9 mouse cellular contexts compared by ENCODE assay signal in the genomic region with DNA sequence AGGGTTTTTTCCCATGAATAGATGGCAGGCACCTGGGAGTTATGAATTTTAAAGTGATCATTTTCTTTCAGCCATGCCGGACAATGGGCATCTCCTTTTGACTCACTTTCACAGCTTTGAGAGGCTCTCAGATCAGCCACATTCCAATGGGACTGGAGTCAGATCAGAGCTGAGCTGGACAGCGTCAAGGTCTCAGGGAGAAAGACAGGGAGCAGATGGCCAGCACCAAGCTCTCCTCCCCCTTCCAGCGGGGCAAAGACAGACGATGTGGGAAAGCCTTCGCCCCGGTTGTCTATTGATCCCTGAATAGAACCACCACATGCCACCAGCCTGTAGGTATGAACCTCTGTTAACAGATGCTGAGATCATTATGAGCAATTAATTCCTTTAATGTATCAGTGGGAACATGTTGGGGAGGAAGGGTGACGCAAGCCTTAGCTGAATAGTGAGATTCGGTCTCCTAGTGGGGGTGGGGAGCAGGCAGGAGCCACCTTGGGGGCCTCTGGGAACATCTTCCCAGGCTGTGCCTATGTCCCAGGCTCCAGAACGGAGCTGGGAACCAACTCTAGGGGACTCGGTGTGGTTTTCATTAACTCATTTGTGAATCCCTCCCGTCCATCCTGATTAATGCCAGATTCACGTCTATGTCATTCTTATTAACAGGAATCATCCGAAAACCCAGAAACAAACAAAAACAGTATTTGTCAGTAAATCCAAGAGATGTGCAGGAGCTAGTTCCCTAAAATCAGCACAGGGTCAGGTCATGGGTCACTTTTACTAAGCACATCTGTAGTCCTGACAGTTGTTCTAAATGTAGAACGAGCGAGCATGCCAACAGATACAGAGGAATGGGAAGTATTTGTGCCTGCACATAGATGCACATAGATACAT.
A peak's percentile ranks its signal among the peaks of the same experiment; 100 is the strongest.
DNase-seq lines count a peak whose midpoint lies in the region; ATAC-seq lines count a peak whose summit lies in the region.
"Had no signal": no experiment of that assay in that cellular context is flagged by ENCODE, and none has a peak within 500 bp of the region (broad histone marks: within the 10 kb centered on the region; RNA-seq: fewer than 3 reads in every experiment).

No protein-coding gene starts in this region.

- no peaks in the 10 kb centered on the region for H3K36me3 ChIP-seq in embryonic facial prominence, embryonic 12.5 days
- no peaks in the 10 kb centered on the region for H3K36me3 ChIP-seq in hindbrain, embryonic 14.5 days (replicated peaks; ENCODE audit: control insufficient read depth, insufficient read depth)

- H3K27me3 ChIP-seq in embryonic facial prominence, embryonic 12.5 days: no peaks in the 10 kb centered on the region
- H3K27me3 ChIP-seq in hindbrain, embryonic 14.5 days (ENCODE audit: control insufficient read depth, insufficient read depth, low read length): no peaks in the 10 kb centered on the region

- H3K9me3 ChIP-seq in embryonic facial prominence, embryonic 12.5 days: no peaks in the 10 kb centered on the region
- no peaks in the 10 kb centered on the region for H3K9me3 ChIP-seq in hindbrain, embryonic 14.5 days (ENCODE audit: control insufficient read depth, low read length)

- 14% methylated on average over 15 of the region's 15 CpGs for WGBS in embryonic facial prominence, embryonic 12.5 days
- WGBS in hindbrain, embryonic 14.5 days: 15% methylated on average over 15 of the region's 15 CpGs

- DNase-seq in kidney, postnatal 10 days: peak; percentile 29
- no peak for DNase-seq in kidney, postnatal 25 days
- DNase-seq in hindbrain, embryonic 14.5 days (ENCODE audit: low spot score): no peak
- peak; percentile 66 for DNase-seq in retina, embryonic 14.5 days (ENCODE audit: low spot score)
- DNase-seq in right cerebral cortex, postnatal 25 days: no peak
- no peak for DNase-seq in right cerebral cortex, postnatal 10 days (ENCODE audit: low spot score in 2 of 2)
- no peak for DNase-seq in urinary bladder, postnatal 25 days (ENCODE audit: low spot score)

- peak overlapping the region; percentile 14; the same call in 1 of the 2 replicates for H3K4me2 ChIP-seq in embryonic facial prominence, embryonic 12.5 days (replicated peaks)
- peak overlapping the region; percentile 19 for H3K4me2 ChIP-seq in hindbrain, embryonic 14.5 days (replicated peaks)

- peaks cover 12% of the 10 kb centered on the region for H3K4me1 ChIP-seq in embryonic facial prominence, embryonic 12.5 days
- peaks cover 28% of the 10 kb centered on the region for H3K4me1 ChIP-seq in hindbrain, embryonic 14.5 days (replicated peaks; ENCODE audit: control insufficient read depth, insufficient read depth, low read length)

- H3K27ac ChIP-seq in embryonic facial prominence, embryonic 12.5 days: no peak overlapping the region
- H3K27ac ChIP-seq in hindbrain, embryonic 14.5 days: no peak overlapping the region

- no peak overlapping the region for H3K9ac ChIP-seq in embryonic facial prominence, embryonic 12.5 days
- no peak overlapping the region for H3K9ac ChIP-seq in hindbrain, embryonic 14.5 days

- H3K4me3 ChIP-seq in embryonic facial prominence, embryonic 12.5 days: no peak overlapping the region
- no peak overlapping the region for H3K4me3 ChIP-seq in hindbrain, embryonic 14.5 days (replicated peaks; ENCODE audit: low read length)

- ATAC-seq in embryonic facial prominence, embryonic 12.5 days (ENCODE audit: insufficient number of reproducible peaks, insufficient read depth, low FRiP score, low TSS enrichment): no peak; the same call in 1 of the 2 replicates
- ATAC-seq in hindbrain, embryonic 14.5 days (ENCODE audit: low FRiP score): no peak
- ATAC-seq: Patski had no signal

Comparison
In these comparisons a context has a peak if more than half of its experiments do, and no peak if none do; other contexts are left out.
1. DNase-seq: peak in kidney, postnatal 10 days (single experiment) and retina, embryonic 14.5 days (single experiment); none in kidney, postnatal 25 days (0 of 2), hindbrain, embryonic 14.5 days (single experiment), right cerebral cortex, postnatal 25 days (single experiment), right cerebral cortex, postnatal 10 days (0 of 2) and urinary bladder, postnatal 25 days (single experiment).